Comparison of ENCODE assay signal across 17 mouse cellular contexts in the genomic region with DNA sequence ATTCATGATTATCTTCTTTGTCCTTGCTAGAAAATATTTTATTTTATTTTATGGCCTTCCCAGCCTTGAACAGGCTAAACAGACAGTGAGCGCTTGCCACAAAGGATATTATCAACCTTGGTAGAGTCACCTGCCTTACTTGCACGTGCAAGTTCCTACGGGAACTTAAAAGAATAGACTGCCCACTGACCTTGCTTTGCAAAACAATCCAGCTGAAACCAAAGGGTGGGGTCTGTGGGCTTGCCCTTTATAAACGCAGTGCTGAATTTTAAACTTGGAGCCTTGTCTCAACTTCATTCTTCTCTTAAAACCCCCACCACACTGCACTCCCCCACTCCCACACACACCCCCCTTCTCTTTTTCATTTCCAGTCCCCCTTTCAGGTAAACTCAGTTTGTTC. TPM values are rescaled to one million over a fixed set of nuclear protein-coding genes. Genes with fewer than 3 reads are reported as not detected.
A peak's percentile ranks its signal among the peaks of the same experiment; 100 is the strongest.
DNase-seq lines count a peak whose midpoint lies in the region; ATAC-seq and TF ChIP-seq lines count a peak whose summit lies in the region.
"Had no signal": no experiment of that assay in that cellular context is flagged by ENCODE, and none has a peak within 500 bp of the region (broad histone marks: within the 10 kb centered on the region; RNA-seq: fewer than 3 reads in every experiment).

No protein-coding gene starts in this region.

- H3K4me3 ChIP-seq in heart, adult 2 months: no peak overlapping the region
- H3K4me3 ChIP-seq in heart, embryonic 15.5 days: no peak overlapping the region
- H3K4me3 ChIP-seq in ES-Bruce4 (ENCODE audit: low read depth, low read length): no peak overlapping the region
- H3K4me3 ChIP-seq: embryonic facial prominence, embryonic 13.5 days; hindbrain, embryonic 10.5 days; intestine, embryonic 15.5 days; kidney, embryonic 15.5 days had no signal

- DNase-seq in heart, adult 2 months: no peak
- DNase-seq in heart, postnatal 14 days: no peak
- DNase-seq in heart, postnatal 10 days: no peak
- peak; percentile 83 for DNase-seq in ZHBTc4 (ENCODE audit: low read depth, low spot score)
- no peak for DNase-seq in kidney, postnatal 4 days
- DNase-seq: cerebellum, adult 18-20 months; cerebellum, adult 9-11 months; cerebellum, postnatal 36 days; kidney, adult 18-20 months had no signal

- no peaks in the 10 kb centered on the region for H3K9me3 ChIP-seq in heart, embryonic 15.5 days (replicated peaks)
- H3K9me3 ChIP-seq in ES-Bruce4 (replicated peaks; ENCODE audit: control insufficient read depth, insufficient read depth, low read length, poor library complexity, severe bottlenecking): no peaks in the 10 kb centered on the region
- H3K9me3 ChIP-seq: embryonic facial prominence, embryonic 13.5 days; hindbrain, embryonic 10.5 days; intestine, embryonic 15.5 days; kidney, embryonic 15.5 days had no signal

- intact Hi-C loops in heart, adult 2 months (cut with DNase I): loop anchor here (2.0 kb wide), 1 partner anchor 25 kb away; no protein-coding TSS in a partner anchor
- intact Hi-C loops in heart, postnatal 14 days (cut with DNase I): no loop called here
- intact Hi-C loops in heart, postnatal 10 days (cut with DNase I): loop anchor here (5.0 kb wide), 1 partner anchor 1485 kb away; no protein-coding TSS in a partner anchor

- no peaks in the 10 kb centered on the region for H3K79me2 ChIP-seq in heart, adult 2 months (replicated peaks; ENCODE audit: control insufficient read depth, insufficient read depth, low read length)

- peak overlapping the region; percentile 56; the same call in 1 of the 2 replicates for H3K27ac ChIP-seq in heart, adult 2 months
- H3K27ac ChIP-seq in heart, embryonic 15.5 days: peak overlapping the region; percentile 41
- H3K27ac ChIP-seq in ES-Bruce4 (ENCODE audit: insufficient read depth, low read length): peak overlapping the region; percentile 95
- H3K27ac ChIP-seq: embryonic facial prominence, embryonic 13.5 days; hindbrain, embryonic 10.5 days; hindbrain, embryonic 14.5 days; intestine, embryonic 15.5 days; kidney, embryonic 15.5 days had no signal

- H3K9ac ChIP-seq in heart, adult 2 months (ENCODE audit: low read depth, low read length): no peak overlapping the region
- H3K9ac ChIP-seq in heart, embryonic 15.5 days: no peak overlapping the region
- peak overlapping the region; percentile 52 for H3K9ac ChIP-seq in ES-Bruce4 (ENCODE audit: low read depth, poor library complexity, severe bottlenecking)
- H3K9ac ChIP-seq: embryonic facial prominence, embryonic 13.5 days; hindbrain, embryonic 14.5 days; intestine, embryonic 15.5 days; kidney, embryonic 15.5 days had no signal

- WGBS in heart, adult 2 months: 68% methylated on average over 4 of the region's 4 CpGs
- 56% methylated on average over 4 of the region's 4 CpGs for WGBS in heart, embryonic 15.5 days

- TF ChIP-seq CTCF in heart, adult 2 months (IDR thresholded peaks at IDR 0.05): no peak
- TF ChIP-seq CTCF in ES-Bruce4 (IDR thresholded peaks at IDR 0.05; ENCODE audit: low read depth, low read length): no peak

- H3K27me3 ChIP-seq in heart, adult 2 months (ENCODE audit: control insufficient read depth, insufficient read depth, low read length): no peaks in the 10 kb centered on the region
- H3K27me3 ChIP-seq in heart, embryonic 15.5 days: no peaks in the 10 kb centered on the region
- H3K27me3 ChIP-seq in ES-Bruce4 (ENCODE audit: control insufficient read depth, insufficient read depth, low read length, poor library complexity, severe bottlenecking): no peaks in the 10 kb centered on the region
- H3K27me3 ChIP-seq: embryonic facial prominence, embryonic 13.5 days; intestine, embryonic 15.5 days; kidney, embryonic 15.5 days had no signal

- no peak for TF ChIP-seq POLR2A in heart, adult 2 months (IDR thresholded peaks at IDR 0.05; ENCODE audit: insufficient read depth, low read depth, low read length)
- no peak for TF ChIP-seq POLR2A in ES-Bruce4 (IDR thresholded peaks at IDR 0.05; ENCODE audit: insufficient read depth, low read length)

- no peak for TF ChIP-seq EP300 in heart, adult 2 months (IDR thresholded peaks at IDR 0.05; ENCODE audit: insufficient read depth, low read depth, low read length)
- TF ChIP-seq EP300 in ES-Bruce4 (IDR thresholded peaks at IDR 0.05; ENCODE audit: insufficient read depth, low read depth, low read length): peak; percentile 76; the same call in 1 of the 2 replicates

- no peaks in the 10 kb centered on the region for H3K4me1 ChIP-seq in heart, adult 2 months (ENCODE audit: control insufficient read depth, insufficient read depth, low read length)
- H3K4me1 ChIP-seq in heart, embryonic 15.5 days (replicated peaks): peaks cover 7% of the 10 kb centered on the region; the same call in 1 of the 2 replicates
- H3K4me1 ChIP-seq in ES-Bruce4 (ENCODE audit: control insufficient read depth, insufficient read depth, low read length): peaks cover 5% of the 10 kb centered on the region
- H3K4me1 ChIP-seq: embryonic facial prominence, embryonic 13.5 days; hindbrain, embryonic 10.5 days; intestine, embryonic 15.5 days; kidney, embryonic 15.5 days had no signal

- no peak for ATAC-seq in heart, embryonic 15.5 days (replicated peaks; ENCODE audit: insufficient number of reproducible peaks, insufficient read depth, low FRiP score, low read depth)
- ATAC-seq: forebrain, embryonic 14.5 days had no signal

- no peaks in the 10 kb centered on the region for H3K36me3 ChIP-seq in heart, adult 2 months (ENCODE audit: control insufficient read depth, insufficient read depth, low read length)
- H3K36me3 ChIP-seq in heart, embryonic 15.5 days: no peaks in the 10 kb centered on the region
- no peaks in the 10 kb centered on the region for H3K36me3 ChIP-seq in ES-Bruce4 (ENCODE audit: control insufficient read depth, insufficient read depth, low read length, poor library complexity, severe bottlenecking)
- H3K36me3 ChIP-seq: embryonic facial prominence, embryonic 13.5 days; hindbrain, embryonic 10.5 days; intestine, embryonic 15.5 days; kidney, embryonic 15.5 days had no signal

- no peak overlapping the region for H3K4me2 ChIP-seq in heart, embryonic 15.5 days
- H3K4me2 ChIP-seq: embryonic facial prominence, embryonic 13.5 days; hindbrain, embryonic 14.5 days; intestine, embryonic 15.5 days; kidney, embryonic 15.5 days had no signal

RNA-seq across cellular contexts. Expression of gene Fxr1, which starts 12.1 kb away (rescaled TPM):
- total RNA-seq in heart, adult 2 months (2021): 100 to 1,000 TPM; 177 to 197 TPM
- 32.2 and 73.2 TPM in 2 replicates for polyA plus RNA-seq in heart, adult 2 months (2012; rRNA removed)
- total RNA-seq in heart, postnatal 14 days (2021): 100 to 1,000 TPM; 158 to 160 TPM
- 64.5 and 67.8 TPM in 2 replicates for polyA plus RNA-seq in heart, embryonic 15.5 days (2015; fragmentation: Nextera tagmentation; extraction: Ambion mirVana)
- 100 to 1,000 TPM; 156 to 159 TPM for total RNA-seq in heart, postnatal 10 days (2021)
- 462 and 491 TPM in 2 replicates for polyA plus RNA-seq in ES-Bruce4 (2011; ENCODE audit: insufficient read depth, insufficient read length, low read depth, missing spikeins)

Comparison
In these comparisons a context has a peak if more than half of its experiments do, and no peak if none do; other contexts are left out.
1. H3K27ac ChIP-seq: peak in every context shown above with its lines; median percentile 95 in ES-Bruce4; 56 in heart, adult 2 months; 41 in heart, embryonic 15.5 days.